Mouse (Mus musculus) midbrain, embryonic 15.5 days (tissue): ENCODE data around the gene Nkg7. TPM values are rescaled to one million over a fixed set of nuclear protein-coding genes. Genes with fewer than 3 reads are reported as not detected.
"Not testable (repeated sequence)": the region's sequence is repeated elsewhere in the genome, so short reads cannot be mapped to it uniquely, and the experiment has no call there.

Experiments
- ATAC-seq: fragments of 200-750 bp; cut with Nextera tagmentation; replicated peaks from 2 replicates; pipeline ENCODE4 v1.8.0; 2017; ENCODE audit warnings: moderate TSS enrichment
- H3K27ac ChIP-seq: fragments of 300-500 bp; sonication (generic); 2 replicates; pipeline ENCODE4 v1.5.1; 2015; ENCODE audit warnings: mild to moderate bottlenecking, inconsistent platforms
- H3K27me3 ChIP-seq: fragments of 300-500 bp; sonication (generic); replicated peaks from 2 replicates; pipeline ENCODE4 v1.6.1; 2015; ENCODE audit warnings: inconsistent platforms
- H3K36me3 ChIP-seq: fragments of 300-500 bp; sonication (generic); replicated peaks from 2 replicates; pipeline ENCODE4 v1.6.1; 2015; ENCODE audit warnings: inconsistent platforms
- H3K4me1 ChIP-seq: fragments of 300-500 bp; sonication (generic); 2 replicates; pipeline ENCODE4 v1.6.1; 2015; ENCODE audit warnings: inconsistent platforms
- H3K4me2 ChIP-seq: fragments of 300-500 bp; sonication (generic); 2 replicates; pipeline ENCODE4 v1.6.1; 2015; ENCODE audit warnings: inconsistent platforms, mild to moderate bottlenecking, moderate library complexity
- H3K4me3 ChIP-seq: fragments of 300-500 bp; sonication (generic); 2 replicates; pipeline ENCODE4 v1.5.1; 2015; ENCODE audit warnings: mild to moderate bottlenecking, inconsistent platforms
- H3K9ac ChIP-seq: fragments of 300-500 bp; sonication (generic); 2 replicates; pipeline ENCODE4 v1.6.1; 2015; ENCODE audit warnings: mild to moderate bottlenecking, inconsistent platforms
- H3K9me3 ChIP-seq: fragments of 300-500 bp; sonication (generic); 2 replicates; pipeline ENCODE4 v1.6.1; 2016; ENCODE audit warnings: inconsistent platforms
- WGBS: fragments of 180-500 bp; shearing (Covaris S2); methylation state at CpG from one replicate; pipeline ENCODE4 v1.1.7; 2015; ENCODE audit warnings: mixed read lengths; 5-methylcytosine and 5-hydroxymethylcytosine counted together
- polyA plus RNA-seq: library from polyadenylated mRNA; unstranded; fragments of >200 nt; fragmentation: Nextera tagmentation; extraction: Ambion mirVana; gene quantifications from 2 replicates; pipeline ENCODE4 v1.2.1, GENCODE M21; 2015

The Nkg7 gene
- 0.25 TPM in 1 of 2 replicates, not detected in the other for polyA plus RNA-seq

DNA sequence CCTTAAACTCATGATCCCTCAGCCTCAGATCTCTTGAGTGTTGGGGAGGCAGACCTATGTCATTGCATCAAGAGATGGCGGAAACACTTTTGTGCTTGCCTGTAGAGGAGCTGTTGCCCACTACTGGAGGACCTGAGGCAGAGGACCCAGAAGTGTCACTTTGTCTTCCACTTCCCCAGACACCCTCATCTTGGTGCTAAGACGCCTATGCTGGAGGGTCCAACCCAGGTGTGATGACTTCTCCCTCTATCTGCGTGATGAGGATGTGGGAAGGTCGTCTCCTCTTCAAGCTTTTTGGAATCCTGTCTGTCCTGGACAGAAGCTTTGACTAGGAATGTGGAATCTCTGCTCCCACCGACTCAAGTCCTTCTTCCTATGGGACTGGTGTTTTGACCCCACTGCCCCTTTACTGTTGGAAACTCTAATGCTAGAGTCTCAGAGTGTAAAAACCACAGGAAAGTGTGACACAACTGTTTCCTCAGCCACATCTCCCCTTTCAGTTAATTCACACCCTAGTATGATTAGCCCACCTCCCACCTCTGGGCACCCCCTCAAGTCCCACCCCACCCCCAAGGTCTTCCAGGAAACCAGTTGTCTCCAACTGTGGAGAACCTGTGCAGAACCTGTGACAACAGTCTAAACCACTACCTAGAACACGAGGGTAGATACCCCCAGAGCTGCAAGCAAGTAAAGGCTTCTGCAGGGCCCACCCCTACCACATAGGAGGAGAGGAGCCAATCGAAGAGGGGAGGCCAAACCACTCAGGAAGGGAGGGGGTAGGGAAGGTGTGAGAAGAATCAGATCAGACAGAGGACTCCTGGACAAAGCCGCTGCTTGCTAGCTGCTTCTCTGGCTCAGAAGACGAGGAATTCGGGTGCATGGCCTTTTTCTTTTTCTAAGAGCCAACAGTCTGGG lies at the start of gene Nkg7:
Nkg7 (plus strand) TSS at position 733 of the 915 bp plus-strand sequence.
- Histone ChIP-seq H3K4me2 (no peak within 1 kb of the TSS), H3K9ac (no peak within 1 kb of the TSS), H3K9me3 (no peaks in the 10 kb centered on the region), H3K4me3 (no peak within 1 kb of the TSS), H3K27me3 (no peaks in the 10 kb centered on the region), H3K36me3 (no peaks in the 10 kb centered on the region), H3K27ac (no peak within 1 kb of the TSS), H3K4me1 (no peaks in the 10 kb centered on the region)
- no peak for ATAC-seq
- WGBS = 79% methylated on average over 10 of the region's 10 CpGs

DNA sequence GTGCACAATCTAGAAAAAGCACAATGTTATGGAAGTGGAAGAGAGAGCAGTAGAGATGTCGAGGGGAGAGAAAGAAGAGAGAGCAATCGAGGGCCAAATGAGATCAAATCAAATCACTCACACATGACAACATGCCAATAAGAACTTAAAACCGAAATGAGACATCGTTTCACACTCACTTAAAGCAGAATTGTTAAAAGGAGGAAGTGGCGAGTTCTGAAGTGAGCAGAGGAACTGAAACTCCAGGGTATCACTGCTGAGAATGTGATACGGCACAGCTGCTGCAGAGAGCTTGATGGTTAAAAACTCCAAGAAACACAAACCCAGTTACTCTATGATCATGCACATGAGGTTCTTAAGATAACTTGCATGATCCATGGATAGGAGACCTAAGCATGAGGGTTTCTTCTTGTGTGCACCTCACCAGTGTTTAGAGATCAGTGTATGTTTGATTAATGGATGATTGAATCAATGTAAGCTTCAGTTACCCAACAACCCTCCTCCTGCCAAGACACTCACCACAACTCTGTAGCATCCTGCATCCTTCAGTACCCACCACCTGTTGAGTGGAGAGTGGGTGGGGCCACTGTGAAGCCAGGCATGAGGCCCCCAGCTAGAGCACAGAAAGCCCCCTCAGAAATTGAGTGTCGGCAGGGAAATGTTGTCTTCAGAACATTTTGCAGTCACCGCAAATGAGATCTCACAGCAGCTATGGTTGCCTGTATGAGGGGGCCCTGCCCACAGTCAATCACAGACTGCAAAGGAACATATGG lies 44.3 kb upstream of the Nkg7 start:
- Histone ChIP-seq H3K4me3 (no peak overlapping the region), H3K4me2 (no peak overlapping the region), H3K27ac (no peak overlapping the region), H3K9ac (no peak overlapping the region), H3K4me1 (no peaks in the 10 kb centered on the region), H3K36me3 (no peaks in the 10 kb centered on the region), H3K27me3 (no peaks in the 10 kb centered on the region), H3K9me3 (no peaks in the 10 kb centered on the region)
- no peak for ATAC-seq
- WGBS = 78% methylated on average over 8 of the region's 8 CpGs

DNA sequence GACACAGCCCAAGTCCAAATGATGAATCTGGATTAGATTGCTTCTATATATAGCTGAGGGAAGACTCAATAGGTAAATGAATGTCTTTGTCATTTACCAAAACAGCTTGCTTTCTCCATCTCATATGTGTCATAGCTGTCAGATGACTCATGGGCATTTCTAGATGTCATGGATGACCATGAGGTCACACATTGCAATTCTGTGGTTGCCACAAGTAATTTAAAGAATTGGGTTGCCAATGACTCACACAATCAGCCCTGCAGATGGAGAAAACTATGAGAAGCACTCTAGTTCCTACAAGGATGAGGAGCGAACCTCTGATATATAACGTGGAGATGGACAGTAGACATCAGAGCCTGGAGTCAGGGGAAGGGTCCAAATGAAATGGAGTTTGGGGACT lies 37.4 kb upstream of the Nkg7 start:
- Histone ChIP-seq H3K4me1 (no peaks in the 10 kb centered on the region), H3K4me2 (no peak overlapping the region), H3K4me3 (no peak overlapping the region), H3K9me3 (no peaks in the 10 kb centered on the region), H3K36me3 (no peaks in the 10 kb centered on the region), H3K27ac (no peak overlapping the region), H3K27me3 (no peaks in the 10 kb centered on the region), H3K9ac (no peak overlapping the region)
- no peak for ATAC-seq
- WGBS = 88% methylated on average over 2 of the region's 2 CpGs

DNA sequence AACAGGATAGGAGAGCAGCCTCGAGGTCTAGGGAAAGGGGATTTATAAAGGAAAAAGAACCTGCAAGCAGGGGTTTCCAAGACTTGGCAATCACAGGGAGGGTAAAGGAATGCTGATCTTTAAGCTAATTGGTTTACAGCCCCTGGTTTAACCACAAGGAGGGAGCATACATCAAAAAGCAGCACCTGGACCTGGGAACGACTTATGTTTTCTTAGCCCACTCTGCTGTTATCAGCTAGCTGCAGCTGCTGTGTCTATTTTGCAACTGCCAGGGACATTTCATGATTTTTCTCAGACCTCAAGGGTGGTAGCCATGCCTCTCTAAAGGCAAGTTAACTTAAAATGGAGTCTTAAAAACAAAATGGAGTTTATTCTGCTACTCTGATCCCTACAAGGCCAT lies 34.2 kb upstream of the Nkg7 start:
- Histone ChIP-seq H3K36me3 (no peaks in the 10 kb centered on the region), H3K4me1 (no peaks in the 10 kb centered on the region), H3K9ac (no peak overlapping the region), H3K9me3 (no peaks in the 10 kb centered on the region), H3K27me3 (no peaks in the 10 kb centered on the region), H3K4me3 (no peak overlapping the region), H3K4me2 (no peak overlapping the region), H3K27ac (no peak overlapping the region)
- no peak for ATAC-seq
- WGBS = 44% methylated on average over 2 of the region's 2 CpGs

DNA sequence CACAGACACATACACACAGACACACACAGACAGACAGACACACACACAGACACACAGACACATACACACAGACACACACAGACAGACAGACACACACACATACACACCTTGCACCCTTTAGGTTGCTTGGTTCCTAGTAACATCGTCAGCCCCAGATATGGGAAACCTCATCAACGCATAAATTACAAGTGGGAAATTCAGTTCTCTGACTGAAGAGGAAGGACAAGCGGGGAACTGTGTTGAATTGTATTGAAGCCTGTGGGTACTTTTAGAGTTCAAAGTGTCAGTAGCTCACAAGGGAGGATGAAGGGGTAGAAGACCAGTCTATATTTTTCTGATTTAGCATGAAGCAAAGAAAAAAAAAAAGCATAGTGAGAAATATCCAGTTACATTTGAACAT lies 29.3 kb upstream of the Nkg7 start:
- Histone ChIP-seq H3K9me3 (no peaks in the 10 kb centered on the region), H3K4me3 (no peak overlapping the region), H3K27ac (no peak overlapping the region), H3K36me3 (no peaks in the 10 kb centered on the region), H3K9ac (no peak overlapping the region), H3K4me1 (no peaks in the 10 kb centered on the region), H3K27me3 (no peaks in the 10 kb centered on the region), H3K4me2 (no peak overlapping the region)
- ATAC-seq = no peak
- WGBS = 81% methylated on average over 3 of the region's 3 CpGs

DNA sequence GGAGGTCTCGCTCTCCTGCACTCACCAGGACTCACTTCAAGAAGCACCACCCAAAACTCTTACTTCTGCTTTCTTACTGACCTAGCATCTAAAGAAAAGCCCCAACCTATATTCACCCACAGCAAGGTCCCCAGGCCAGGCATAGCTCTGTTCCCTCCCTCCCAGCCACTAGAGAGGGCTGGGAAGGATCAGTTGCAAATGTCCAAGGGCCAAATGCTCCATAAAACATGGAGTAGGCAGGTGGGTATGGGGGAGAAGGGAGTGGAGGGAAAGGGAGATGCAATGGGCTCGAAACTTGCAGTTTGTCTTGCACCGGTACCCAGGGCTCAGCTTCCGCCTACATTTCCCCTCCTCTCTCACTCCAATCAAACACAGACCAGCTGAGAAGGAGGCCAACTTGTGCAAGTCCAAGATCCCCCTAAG lies 28.7 kb upstream of the Nkg7 start, which contains the start of gene Siglecg:
Siglecg (plus strand) TSS at position 74 of the 423 bp plus-strand sequence.
- WGBS = 83% methylated on average over 4 of the region's 4 CpGs

DNA sequence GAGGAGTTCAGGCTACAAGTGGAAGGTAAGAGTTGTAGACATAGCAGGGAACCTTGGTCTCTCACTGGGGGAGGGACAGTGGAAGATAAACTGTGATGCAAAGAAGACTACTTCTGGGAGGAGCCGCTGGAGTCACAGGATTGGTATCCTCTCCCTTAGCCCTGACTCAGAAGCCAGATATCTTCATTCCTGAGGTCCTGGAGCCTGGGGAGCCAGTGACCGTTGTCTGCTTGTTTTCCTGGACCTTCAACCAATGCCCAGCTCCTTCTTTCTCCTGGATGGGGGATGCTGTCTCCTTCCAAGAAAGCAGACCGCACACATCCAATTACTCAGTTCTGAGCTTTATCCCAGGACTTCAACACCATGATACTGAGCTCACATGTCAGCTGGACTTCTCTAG lies 27.8 kb upstream of the Nkg7 start:
- no peak overlapping the region for H3K4me3 ChIP-seq
- ATAC-seq = no peak

More for the DNA sequence above, 28.7 kb upstream of the Nkg7 start, which contains the start of gene Siglecg:
- H3K9ac ChIP-seq = no peak within 1 kb of the TSS
- no peak for ATAC-seq
- H3K9me3 ChIP-seq = no peaks in the 10 kb centered on the region
- no peaks in the 10 kb centered on the region for H3K27me3 ChIP-seq
- no peak within 1 kb of the TSS for H3K27ac ChIP-seq
- H3K36me3 ChIP-seq = no peaks in the 10 kb centered on the region
- H3K4me3 ChIP-seq = no peak within 1 kb of the TSS
- H3K4me2 ChIP-seq = no peak within 1 kb of the TSS
- H3K4me1 ChIP-seq = no peaks in the 10 kb centered on the region

DNA sequence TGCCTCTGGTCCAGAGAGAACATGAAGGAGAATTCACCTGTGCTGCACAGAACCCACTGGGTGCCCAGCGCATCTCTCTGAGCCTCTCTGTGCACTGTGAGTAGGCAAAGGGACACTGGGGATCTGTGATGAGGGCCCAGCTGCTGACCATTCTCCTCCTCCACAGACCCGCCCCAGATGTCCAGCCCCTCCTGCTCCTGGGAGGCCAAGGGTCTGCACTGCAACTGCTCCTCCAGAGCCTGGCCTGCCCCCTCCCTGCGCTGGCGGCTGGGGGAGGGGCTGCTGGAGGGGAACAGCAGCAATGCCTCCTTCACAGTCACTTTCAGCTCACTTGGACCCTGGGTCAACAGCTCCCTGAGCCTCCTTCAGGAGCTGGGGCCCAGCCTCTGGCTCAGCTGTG lies 25.1 kb upstream of the Nkg7 start:
- H3K4me1 ChIP-seq, H3K4me2 ChIP-seq, H3K36me3 ChIP-seq, H3K9ac ChIP-seq, H3K27ac ChIP-seq, H3K9me3 ChIP-seq, H3K27me3 ChIP-seq, ATAC-seq, H3K4me3 ChIP-seq: not testable (repeated sequence)
- 32% methylated on average over 4 of the region's 4 CpGs for WGBS

More for the DNA sequence above, 27.8 kb upstream of the Nkg7 start:
- H3K4me2 ChIP-seq = no peak overlapping the region
- WGBS = 75% methylated on average over 3 of the region's 3 CpGs
- no peak overlapping the region for H3K27ac ChIP-seq
- H3K9ac ChIP-seq = no peak overlapping the region
- H3K36me3 ChIP-seq = no peaks in the 10 kb centered on the region
- H3K9me3 ChIP-seq = no peaks in the 10 kb centered on the region
- H3K27me3 ChIP-seq = no peaks in the 10 kb centered on the region
- no peaks in the 10 kb centered on the region for H3K4me1 ChIP-seq

DNA sequence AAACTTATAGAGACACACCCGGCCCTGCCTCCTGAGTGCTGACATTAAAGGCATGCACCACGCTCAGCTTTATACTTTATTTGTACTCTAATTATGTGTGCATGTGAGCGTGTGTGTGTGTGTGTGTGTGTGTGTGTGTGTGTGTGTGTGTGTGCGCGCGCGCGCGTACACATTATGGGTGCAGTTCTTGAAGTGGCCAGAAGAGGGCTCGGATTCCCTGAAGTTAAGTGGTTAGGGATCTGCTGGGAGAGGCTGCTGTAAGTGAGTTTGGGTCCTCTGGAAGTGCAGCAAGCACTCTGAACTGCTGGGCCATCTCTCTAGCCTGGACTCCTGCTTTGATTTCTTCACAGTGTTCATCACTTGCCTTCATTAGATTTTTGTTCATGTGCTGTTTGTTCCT lies 19.6 kb upstream of the Nkg7 start:
- 83% methylated on average over 10 of the region's 10 CpGs for WGBS
- Histone ChIP-seq H3K4me1 (no peaks in the 10 kb centered on the region), H3K4me2 (no peak overlapping the region), H3K36me3 (no peaks in the 10 kb centered on the region), H3K9ac (no peak overlapping the region), H3K27ac (no peak overlapping the region), H3K9me3 (no peaks in the 10 kb centered on the region), H3K27me3 (no peaks in the 10 kb centered on the region), H3K4me3 (no peak overlapping the region)
- ATAC-seq = no peak

DNA sequence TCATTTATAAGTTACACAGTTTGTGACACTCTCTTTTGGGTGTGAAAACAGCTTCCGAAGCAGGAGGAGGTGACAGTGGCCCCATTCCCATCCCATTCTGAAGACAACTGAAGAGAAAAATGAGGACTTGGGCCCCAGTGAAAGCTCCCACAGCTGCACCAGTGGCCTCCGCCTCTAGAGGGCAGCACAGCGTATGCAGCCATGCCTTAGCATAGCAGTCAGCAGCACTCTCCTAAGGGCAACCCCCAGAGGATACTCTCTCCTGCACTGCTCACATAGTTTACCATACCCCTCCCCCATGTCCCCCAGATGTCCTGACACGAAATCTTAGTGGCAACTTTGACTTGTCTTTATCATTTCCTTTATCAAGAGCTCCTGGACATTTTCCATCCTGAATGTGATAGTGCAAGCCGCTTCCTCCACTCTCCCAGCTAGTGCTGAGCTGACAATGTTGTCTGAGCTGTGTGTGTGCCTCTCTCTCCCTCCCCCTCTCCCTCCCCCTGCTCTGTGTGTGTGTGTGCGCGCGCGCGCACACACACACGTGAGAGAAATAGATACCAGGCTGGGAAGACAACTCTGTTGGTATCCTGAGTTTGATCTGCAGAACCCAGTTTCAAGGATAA lies 13.8 kb upstream of the Nkg7 start:
- WGBS = 12% methylated on average over 11 of the region's 11 CpGs
- peak; percentile 95 for ATAC-seq

DNA sequence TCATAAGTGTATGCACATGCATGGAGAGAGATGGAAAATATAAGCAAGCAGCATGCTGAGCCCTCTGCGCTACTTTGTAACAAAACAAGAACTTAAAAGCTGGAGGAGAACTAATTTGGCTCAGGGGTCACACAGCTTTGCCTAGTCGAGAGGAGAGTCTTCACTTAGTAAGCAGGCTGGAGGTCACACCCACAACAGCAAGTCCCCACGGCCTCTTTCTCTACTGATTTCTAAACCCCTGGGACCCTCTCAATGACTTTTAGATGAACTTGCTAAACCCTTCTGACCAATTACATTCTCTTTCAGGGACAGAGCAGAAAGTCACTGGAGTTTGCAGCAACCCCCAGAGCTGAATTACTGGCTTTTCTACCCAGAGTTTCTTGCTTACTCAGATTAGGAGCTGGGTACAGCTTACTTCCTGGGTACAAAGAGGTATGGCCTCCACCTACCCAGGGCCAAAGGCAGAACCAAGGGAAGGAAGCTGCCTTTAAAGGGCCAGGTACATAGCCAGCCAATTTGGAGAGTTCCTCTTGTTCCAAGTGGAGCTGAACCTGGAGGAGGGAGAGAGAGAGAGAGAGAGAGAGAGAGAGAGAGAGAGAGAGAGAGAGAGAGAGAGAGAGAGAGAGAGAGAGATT lies 12.8 kb upstream of the Nkg7 start:
- ATAC-seq = no peak
- H3K4me3 ChIP-seq = no peak overlapping the region
- peaks cover 6% of the 10 kb centered on the region for H3K4me1 ChIP-seq
- 65% methylated on average over 3 of the region's 3 CpGs for WGBS
- no peak overlapping the region for H3K4me2 ChIP-seq
- no peak overlapping the region for H3K9ac ChIP-seq
- no peaks in the 10 kb centered on the region for H3K9me3 ChIP-seq
- H3K36me3 ChIP-seq = no peaks in the 10 kb centered on the region
- no peak overlapping the region for H3K27ac ChIP-seq
- no peaks in the 10 kb centered on the region for H3K27me3 ChIP-seq

More for the DNA sequence above, 13.8 kb upstream of the Nkg7 start:
- H3K9ac ChIP-seq = no peak overlapping the region
- no peak overlapping the region for H3K27ac ChIP-seq
- peak overlapping the region; percentile 29 for H3K4me2 ChIP-seq
- H3K27me3 ChIP-seq = no peaks in the 10 kb centered on the region
- H3K9me3 ChIP-seq = no peaks in the 10 kb centered on the region
- H3K4me3 ChIP-seq = no peak overlapping the region
- H3K4me1 ChIP-seq = peaks cover 6% of the 10 kb centered on the region
- H3K36me3 ChIP-seq = no peaks in the 10 kb centered on the region

DNA sequence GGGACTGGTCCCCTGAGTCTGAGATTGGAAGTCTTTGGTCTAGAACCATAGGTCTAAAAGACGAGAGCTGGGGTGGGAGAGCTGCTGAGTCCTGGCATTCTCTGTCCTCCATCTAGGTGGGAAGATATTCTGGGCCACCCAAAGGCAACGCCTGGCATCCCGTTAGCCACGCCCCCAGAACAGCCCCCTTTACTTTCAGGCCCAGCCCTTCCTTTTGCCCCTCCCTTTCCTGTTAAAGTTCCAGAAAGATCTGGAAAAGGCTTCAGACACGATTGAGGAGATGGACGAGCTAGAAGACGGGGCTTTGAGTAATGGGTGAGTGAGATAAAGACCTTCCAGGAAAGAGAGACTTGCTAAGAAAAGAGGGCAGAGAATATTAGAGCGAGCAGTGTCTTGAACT lies 9.5 kb upstream of the Nkg7 start, which contains the start of gene Lim2:
Lim2 (plus strand) TSS at position 265 of the 400 bp plus-strand sequence.
- Histone ChIP-seq H3K4me2 (no peak within 1 kb of the TSS), H3K36me3 (no peaks in the 10 kb centered on the region), H3K27me3 (no peaks in the 10 kb centered on the region), H3K27ac (no peak within 1 kb of the TSS), H3K9ac (no peak within 1 kb of the TSS), H3K4me3 (no peak within 1 kb of the TSS), H3K9me3 (no peaks in the 10 kb centered on the region), H3K4me1 (peaks cover 6% of the 10 kb centered on the region)
- no peak for ATAC-seq
- WGBS = 84% methylated on average over 8 of the region's 8 CpGs
